Mouse (Mus musculus): ENCODE data around the gene Rgs16. TPM values are rescaled to one million over a fixed set of nuclear protein-coding genes. Genes with fewer than 3 reads are reported as not detected.

The Rgs16 gene
- total RNA-seq (2021), result 1 to 10 TPM; 1.2 to 2.1 TPM
- long read RNA-seq, experiment 1, partial matches to known transcripts, result 0 of 1 reads
- long read RNA-seq, experiment 1, other reads (novel, unspliced or antisense), result 0 of 1 reads
- long read RNA-seq, experiment 2, partial matches to known transcripts, result 0 of 2 reads
- long read RNA-seq, experiment 2, other reads (novel, unspliced or antisense), result 1 of 2 reads

DNA sequence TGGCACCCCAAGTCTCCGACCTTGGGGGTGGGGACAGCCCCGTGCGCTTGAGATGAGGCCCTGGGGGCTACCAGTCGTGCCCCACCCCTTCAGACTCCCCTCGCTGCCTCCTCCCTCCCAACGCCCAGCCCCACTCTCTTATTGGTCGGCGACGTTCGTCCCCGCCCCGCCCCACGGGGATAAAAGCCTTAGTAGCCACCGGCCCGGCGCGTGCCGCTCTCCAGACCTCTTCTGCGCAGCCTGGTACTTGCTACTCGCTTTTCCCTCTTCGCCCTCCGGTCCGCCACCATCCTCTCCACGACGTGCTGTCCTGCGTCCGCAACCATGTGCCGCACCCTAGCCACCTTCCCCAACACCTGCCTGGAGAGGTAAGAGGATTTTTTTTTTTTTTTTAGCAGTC, at the start of gene Rgs16:
Rgs16 (plus strand) TSS at position 205 of the 400 bp plus-strand sequence.
- DNase-seq, result peak; percentile 84 to 85
- intact Hi-C loops (cut with DNase I), result no loop called here

DNA sequence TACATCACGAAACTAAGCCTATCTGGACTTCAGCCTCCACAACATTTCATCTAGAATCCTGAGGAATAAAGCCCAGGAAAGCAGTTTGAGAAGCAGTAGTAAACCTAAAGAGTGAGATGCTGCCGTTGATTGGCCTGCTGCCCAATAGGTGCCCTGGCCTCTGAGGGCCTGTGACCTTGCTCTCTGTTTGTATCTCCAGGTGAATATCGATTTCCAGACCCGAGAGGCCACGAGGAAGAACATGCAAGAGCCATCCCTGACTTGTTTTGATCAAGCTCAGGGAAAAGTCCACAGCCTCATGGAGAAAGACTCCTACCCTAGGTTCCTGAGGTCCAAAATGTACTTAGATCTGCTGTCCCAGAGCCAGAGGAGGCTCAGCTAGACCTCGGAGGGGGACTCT, 47.6 kb upstream of the Rgs16 start:
- no peak for DNase-seq
- intact Hi-C loops (cut with DNase I), result no loop called here

DNA sequence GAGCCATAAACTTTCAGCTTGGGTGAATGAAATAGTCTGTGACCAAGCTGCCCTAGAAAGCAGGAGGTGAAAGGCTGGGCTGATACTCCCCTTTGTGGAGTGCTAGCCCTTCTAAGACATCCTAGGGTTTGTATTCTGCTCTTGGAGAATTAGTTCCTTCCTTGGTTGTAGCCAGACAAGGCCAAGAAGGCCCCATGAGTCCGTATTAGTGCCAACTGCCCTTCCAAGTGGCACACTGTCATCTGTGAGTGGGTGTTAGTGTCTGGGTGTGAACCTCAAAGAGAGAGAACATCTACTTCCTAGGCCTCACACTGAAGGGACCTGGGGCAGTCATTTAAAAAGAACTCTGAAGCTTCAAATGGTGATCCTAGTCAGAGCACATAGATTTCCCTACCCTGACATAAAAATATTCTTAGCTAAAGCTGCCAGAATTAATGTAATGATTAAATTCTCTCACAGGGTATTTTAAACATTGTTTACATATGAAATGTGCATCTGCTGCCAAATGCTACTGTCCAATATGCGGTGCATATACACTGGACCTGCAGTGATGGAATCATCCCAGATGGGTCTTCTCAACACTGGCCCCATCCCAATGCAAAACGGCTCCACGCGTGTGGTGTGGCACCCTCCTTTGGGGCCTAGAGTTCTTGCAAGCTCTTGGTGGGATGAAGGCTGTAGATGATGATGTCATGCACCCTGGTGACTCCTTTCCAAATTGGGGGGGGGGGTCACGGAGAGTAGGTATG, 45.6 kb upstream of the Rgs16 start:
- intact Hi-C loops (cut with DNase I), result no loop called here
- no peak for DNase-seq

DNA sequence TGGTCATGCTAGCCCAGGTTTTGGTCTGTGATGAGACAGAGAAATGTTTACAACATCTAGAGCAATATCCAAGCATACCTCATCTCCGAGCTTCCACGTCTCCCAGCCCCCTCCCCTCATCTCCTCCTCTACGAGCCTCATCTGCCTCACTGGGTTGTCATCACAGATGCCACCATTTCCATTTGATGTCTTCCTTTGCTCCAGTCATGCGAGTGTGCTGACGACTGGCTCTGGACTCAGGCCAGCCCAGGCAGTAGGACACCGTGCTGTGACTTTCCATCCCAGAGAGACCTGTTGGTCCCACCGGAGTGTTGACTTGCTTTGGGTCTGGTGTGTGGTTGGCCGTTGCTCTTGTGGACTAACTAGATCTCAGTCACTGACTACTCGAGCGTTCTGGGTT, 44.8 kb upstream of the Rgs16 start:
- intact Hi-C loops (cut with DNase I), result no loop called here
- DNase-seq, result no peak

DNA sequence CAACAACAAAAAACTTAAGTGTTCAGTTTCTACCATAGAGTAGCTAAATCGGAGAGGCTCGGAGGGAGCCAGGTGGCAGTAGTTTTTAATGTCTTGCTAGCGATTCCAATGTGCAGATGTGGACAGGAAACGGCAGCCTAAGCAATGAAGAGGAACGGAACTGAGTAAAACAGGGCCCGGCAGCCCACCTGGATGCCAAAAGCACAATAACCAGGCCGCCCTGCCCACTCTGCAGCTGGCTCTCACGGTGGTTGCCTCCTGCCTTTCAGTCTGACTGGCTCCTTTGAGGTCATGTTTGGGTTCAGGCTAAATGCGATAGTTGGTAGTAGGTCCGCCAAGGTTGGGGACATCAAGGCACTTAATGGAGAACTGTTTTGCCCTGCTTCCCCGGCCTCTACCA, 44.1 kb upstream of the Rgs16 start:
- intact Hi-C loops (cut with DNase I), result no loop called here
- no peak for DNase-seq

DNA sequence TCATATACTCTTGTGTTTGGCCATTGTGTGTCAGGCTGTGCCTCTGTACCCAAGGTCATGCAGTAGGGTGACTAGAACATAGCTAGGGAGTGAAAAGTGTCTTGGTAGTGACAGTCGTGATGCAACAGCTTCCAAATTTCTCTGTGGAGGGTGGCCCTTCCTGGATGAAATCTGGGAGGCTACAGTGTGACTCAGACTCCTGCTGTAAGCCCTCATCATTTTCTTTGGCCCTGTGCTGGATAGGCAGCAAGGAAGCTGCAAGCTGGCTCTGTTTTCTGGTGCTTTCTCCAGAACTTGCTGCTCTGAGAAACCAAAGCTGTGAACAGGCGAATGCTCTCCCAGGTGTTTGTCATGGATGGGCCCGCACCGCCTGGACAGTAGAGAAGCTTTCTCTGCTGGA, 43.6 kb upstream of the Rgs16 start:
- intact Hi-C loops (cut with DNase I), result no loop called here
- no peak for DNase-seq

DNA sequence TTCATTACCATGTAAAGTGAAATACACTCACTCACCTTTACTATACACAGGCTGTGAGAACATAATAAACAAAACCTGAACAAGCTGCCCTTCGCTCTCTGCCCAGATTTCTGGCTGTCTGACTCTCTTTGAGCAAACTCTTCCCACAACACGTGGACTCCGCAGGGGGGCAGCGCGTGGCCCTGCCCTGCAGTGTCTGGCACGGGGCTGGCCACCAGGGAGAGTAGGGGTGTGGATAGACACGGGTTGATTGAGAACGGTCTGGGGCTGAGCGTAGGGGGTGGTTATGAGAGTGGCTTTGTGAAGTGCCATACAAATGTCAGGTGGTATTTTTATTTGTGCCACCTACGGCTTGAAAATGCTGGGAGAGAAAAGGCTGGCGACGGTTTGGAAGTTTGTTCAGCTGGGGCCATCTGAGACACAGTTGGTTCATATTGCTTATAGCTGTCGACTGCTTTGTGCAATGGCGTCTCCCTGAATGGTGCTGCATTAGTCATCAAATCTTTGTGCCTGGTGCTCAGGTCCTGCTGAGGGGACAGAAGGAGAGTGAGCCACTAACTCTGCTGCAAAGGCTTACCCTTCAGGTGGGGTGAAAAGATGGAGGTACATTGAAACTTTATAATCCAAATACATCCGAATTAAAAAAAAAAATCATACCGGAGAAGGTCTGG, 42.4 kb upstream of the Rgs16 start:
- no peak for DNase-seq
- intact Hi-C loops (cut with DNase I), result no loop called here

DNA sequence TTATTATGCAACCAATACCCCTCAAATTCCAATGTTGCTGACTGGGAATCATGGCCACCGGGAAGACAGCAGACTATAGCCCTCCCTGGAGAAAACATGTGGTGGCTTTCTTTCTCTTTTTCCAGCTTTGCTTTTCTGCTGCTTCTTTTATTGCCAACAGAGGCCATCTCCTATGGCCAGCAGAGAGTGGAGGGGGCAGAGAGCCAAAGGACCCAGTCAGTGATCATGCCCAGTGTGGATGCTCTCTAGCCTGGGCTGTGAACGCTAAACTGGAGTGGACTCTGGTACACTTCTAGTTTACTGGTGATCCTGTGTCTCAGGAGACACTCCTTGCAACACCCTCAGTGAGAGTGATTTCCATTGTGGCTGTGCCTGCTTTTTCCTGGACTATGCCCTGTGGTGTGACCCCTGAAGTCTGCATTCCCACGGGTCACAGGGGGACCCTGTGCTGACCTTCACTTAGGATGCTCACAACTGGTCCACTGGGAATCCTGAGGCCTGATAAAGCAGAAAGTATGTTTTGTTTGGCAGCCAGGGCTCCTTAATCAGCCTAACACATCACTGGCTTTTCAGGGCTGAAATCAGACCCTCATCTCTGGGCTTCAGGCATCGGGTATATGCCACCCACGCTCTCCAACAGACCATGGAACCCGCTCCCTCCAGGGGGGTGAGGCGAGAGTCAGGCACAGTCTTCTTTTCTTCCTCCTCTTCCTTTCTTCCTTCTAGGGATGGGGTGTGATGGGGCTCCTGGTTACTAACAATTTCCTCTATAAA, 41.7 kb upstream of the Rgs16 start:
- intact Hi-C loops (cut with DNase I), result no loop called here

DNA sequence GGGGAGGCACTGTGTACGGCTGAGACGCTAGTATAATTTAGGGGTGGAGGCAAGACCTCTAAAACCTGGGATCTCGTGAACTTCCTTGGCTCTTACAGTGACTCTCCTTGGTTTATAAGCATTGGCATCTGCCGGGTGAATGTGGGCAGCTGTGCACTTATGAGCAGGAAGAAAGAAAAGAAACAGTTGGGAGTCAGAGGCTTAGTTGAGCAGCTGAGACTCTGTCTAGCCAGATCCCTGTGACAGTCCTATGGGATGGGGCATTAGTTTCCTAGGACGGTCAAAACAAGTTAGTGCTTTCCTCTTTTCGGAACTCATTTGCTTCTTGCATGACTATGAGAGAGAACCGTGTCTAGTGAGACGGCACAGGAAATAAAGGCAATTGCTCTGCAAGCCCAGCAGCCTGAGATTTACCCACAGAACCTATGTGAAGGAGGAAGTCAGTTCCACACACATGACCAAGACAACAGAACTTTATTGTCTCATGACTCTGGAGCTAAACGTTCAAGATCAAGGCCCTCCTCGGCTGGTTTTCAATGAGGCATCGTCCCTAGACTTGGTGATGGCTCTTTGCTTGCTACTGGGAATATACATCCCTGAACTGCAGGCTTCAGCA, 39.6 kb upstream of the Rgs16 start:
- no peak for DNase-seq
- intact Hi-C loops (cut with DNase I), result no loop called here

More for the DNA sequence above, 41.7 kb upstream of the Rgs16 start:
- DNase-seq, result no peak

DNA sequence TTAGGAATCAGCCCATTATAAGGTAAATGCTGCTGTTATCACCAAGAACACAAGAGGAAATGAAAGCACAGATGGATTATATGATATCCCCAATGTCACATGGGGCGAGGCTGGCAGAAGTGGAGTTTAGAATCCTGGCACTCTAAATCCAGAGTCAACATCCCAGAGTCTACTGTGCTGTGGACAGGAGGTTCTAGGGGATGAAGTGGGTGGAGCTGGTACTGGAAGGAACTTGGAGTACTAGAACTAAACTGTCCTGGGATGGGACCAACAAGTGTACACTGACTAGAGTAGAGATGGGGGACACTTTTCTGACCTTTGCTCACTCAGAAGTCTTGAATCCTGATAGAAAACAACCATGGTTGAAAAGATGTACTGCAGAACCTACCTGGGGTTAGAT, 38.7 kb upstream of the Rgs16 start:
- no peak for DNase-seq
- intact Hi-C loops (cut with DNase I), result no loop called here

DNA sequence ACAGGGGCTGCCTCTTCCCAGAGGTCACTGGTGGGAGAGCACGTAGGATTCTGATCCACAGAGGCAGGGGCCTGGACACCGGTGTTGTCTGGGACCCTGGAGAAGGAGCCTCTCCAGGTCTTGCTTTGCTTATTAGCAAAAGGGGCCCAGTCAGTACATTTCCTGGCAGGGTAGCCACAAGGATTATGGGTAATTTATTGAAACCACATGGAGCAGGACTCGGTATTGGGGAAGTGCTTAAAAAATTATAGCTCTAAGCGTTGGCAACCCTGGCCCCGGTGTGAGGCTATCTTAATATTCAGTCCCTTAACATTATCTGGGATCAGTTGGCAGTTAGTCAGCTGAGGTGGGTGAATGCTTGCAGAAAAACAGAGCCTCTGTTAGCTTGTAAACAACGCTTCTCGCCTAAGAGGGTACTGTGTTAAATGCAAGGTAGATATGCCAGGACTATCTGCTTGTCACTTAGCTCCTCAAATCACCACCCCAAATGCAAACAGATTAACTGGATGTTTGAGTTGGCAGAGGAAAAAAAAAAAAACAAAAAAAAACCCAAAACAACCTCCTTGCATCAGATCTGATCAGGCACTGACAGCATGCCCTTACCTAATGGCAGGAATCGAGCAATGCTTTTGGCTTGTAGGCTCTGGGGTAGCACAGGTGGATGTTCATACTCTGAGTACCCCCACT, 37.8 kb upstream of the Rgs16 start:
- intact Hi-C loops (cut with DNase I), result no loop called here
- no peak for DNase-seq

DNA sequence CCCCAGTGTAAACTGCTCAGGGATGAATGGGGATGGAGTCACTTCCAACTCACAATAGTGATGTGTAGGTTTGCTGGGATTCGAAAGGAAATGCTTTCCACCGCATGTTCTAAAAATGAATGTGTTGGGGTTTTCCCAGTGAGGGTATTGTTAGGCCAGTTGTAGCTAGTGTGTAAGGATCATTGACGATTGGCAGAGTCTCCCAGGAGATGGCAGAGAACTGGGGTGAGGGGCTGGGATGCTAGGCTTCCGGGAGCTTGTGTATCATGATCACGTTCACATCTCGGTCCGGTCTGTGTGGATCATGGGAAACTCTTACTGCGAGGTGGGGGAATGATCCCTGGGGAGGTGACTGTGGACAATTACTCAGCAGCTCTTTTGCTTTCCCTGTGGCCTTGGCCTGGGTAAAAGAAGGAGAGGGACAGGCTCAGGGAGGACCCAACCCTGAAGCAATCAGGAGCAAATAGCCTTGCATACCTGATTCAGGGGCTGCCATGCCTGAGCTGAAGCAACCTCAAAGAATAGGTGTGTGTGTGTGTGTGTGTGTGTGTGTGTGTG, 37.2 kb upstream of the Rgs16 start:
- intact Hi-C loops (cut with DNase I), result no loop called here
- peak in 1 of 2 experiments; percentile 8 for DNase-seq

DNA sequence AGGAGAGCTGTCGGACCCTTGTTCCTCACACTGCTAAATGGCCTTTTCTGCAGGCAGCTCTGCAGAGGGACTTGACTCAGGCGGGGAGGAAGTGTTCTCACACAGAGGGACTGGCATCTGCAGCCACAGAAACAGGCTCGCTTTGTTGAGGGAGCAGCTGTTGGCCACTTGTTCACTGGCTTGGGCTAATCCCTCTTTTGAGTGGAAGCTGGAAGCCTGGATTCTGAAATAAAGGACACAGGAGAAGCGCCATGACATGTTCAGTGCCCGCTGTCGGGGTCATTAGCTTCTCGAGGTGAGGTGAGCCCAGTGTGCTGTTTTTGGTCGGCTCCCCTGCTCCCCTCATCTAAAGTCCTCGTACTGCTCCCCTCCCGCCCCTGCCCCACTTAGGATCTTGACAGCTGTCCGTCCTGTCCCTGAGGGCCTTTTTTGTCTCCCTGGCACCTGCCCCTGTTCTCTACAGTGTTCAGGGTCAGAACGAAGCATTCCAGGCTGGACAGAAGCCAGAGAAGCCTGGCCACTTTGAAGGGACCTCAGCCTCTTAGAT, 36.6 kb upstream of the Rgs16 start:
- peak; percentile 6 to 52 for DNase-seq

DNA sequence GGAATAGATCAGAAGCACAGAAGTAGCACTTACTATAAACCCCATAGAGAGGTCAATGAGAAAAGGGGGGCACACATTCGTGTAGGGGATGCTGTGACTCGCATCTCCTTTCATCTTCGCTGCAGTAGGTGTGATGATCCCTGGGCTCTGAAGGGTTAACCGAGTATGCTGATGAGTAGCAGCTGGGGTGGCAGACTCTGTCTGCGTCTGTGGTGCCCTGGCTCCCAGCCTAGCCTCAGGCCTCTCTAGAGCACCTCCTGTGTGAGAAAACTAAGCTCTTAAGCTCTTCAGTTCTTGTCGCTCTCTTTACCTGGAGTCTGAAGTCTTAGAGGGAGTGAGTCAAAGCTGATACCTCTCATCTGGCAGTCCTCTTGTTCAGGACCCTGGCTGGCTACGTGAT, 36.0 kb upstream of the Rgs16 start:
- intact Hi-C loops (cut with DNase I), result no loop called here
- no peak for DNase-seq

More for the DNA sequence above, 36.6 kb upstream of the Rgs16 start:
- intact Hi-C loops (cut with DNase I), result no loop called here

DNA sequence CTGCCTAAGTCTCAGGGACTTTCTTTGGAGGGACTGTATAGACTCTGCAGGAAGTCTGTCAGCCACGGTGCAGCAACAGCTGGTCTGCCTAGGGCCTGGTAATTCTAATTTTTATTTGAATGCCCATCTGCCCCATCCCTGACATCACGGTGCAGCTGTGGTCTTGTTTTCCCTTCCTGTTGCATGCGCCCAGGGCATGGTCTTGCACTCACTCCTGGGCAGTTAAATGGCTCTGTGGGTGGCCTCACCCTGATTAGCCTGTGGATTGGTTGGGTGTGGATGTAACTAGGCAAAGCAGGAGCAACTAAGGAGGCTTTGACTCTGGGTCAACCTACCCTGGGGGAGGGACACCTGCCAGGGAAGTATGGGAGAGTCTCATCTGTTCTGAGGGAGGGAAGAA, 35.2 kb upstream of the Rgs16 start:
- intact Hi-C loops (cut with DNase I), result no loop called here
- no peak for DNase-seq

DNA sequence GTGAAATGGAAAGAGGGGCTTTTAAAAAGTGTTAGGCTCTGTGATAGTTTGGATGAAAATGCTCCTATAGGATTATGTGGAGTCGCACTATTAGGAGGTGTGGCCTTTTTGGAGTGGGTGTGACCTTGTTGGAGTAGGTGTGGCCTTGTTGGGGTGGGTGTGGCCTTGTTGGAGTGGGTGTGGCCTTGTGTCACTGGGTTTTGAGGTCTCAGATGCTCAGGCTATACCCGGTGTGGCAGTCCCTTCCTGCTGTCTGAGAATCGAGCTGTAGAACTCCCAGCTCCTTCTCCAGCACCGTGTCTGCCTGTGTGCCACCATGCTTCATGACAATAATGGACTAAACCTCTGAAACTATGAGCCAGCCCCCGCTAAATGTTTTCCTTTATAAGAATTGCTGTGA, 31.5 kb upstream of the Rgs16 start:
- intact Hi-C loops (cut with DNase I), result no loop called here
- no peak for DNase-seq

DNA sequence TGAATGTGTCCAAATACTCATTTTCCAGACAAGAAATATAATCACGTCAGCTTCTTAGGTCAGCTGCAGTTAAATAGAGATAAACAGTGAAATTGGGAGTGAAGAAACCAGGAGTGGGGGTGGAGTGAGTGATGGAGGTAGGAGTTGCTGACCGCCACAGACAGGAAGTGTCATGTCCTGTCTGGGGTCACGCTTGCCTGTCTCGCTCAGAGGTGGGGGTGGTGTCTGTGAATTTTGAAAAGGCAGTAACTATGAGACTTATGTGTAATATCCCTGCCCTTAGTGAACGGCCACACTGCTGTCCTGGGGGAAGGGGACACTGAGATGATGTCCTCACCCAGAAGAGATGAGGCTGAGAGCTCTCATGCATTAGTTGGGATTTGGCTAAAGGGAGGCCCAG, 30.7 kb upstream of the Rgs16 start:
- DNase-seq, result no peak
- intact Hi-C loops (cut with DNase I), result no loop called here

DNA sequence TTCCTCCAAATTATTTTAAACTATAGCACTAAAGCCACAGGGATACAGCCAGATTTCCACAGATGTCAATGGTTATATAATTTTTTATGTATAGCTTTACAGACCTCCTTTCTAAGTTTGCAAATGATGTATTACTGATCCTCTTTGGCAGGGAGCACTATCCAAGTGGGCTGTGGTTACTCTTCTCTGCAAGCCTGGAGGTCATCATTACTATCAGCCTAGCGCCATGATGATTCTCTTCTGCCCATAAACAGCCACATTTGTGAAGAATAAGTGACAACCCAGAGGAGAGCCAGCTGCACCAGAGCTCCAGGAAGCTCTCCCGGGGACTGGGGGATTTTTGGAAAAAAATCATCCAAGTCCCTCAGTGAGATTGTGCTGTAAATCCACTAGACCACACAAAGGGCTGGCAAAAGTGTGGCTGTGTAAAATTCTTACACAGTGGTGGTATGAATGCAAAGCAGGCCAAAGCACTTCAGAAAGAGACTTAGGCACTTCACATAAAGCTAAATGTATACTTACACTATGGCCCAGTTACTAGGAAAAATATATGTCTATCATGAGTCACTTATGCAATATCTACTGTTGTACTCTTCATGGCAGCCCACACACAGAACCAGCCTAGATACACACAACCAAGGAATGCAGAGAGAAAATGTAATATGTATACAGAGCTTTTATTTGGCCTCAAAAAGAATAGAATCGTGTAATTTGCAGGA, 28.4 kb upstream of the Rgs16 start:
- no peak for DNase-seq
- intact Hi-C loops (cut with DNase I), result no loop called here

DNA sequence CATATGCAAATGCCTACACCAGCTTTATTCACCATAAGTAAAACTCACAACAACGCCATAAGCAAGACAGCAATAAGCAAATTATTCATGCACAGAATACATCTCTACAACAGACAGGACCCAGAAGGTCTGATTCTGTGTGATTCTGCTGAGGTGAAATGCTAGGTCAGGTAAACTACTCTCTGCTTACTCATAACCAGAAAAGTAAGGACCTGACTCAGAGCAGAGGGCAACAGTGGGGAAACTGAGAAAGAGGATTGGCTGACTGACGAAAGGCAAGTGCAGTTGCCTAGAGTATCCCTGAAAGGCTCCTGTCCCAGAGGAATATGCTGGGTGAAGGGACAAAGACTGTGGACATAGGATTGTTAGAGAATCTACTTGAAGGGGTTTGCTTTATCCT, 27.5 kb upstream of the Rgs16 start:
- intact Hi-C loops (cut with DNase I), result no loop called here
- DNase-seq, result no peak

Measured in heart, postnatal 14 days (tissue).